In genomic region chr9:32968446-32968845, GRCm38 (mm10) we compare ENCODE assay signal across 22 mouse cellular contexts.
DNase-seq lines count a peak whose midpoint lies in the region; ATAC-seq and TF ChIP-seq lines count a peak whose summit lies in the region.
"Had no signal": no experiment of that assay in that cellular context is flagged by ENCODE, and none has a peak within 500 bp of the region (broad histone marks: within the 10 kb centered on the region; RNA-seq: fewer than 3 reads in every experiment).

No protein-coding gene starts in this region.

- no peak for ATAC-seq in heart, embryonic 12.5 days (ENCODE audit: insufficient number of reproducible peaks, low FRiP score)
- ATAC-seq in lung, postnatal 0 days: no peak
- ATAC-seq: forebrain, embryonic 14.5 days; hindbrain, postnatal 0 days; midbrain, embryonic 13.5 days had no signal

- H3K36me3 ChIP-seq in heart, embryonic 12.5 days: no peaks in the 10 kb centered on the region
- H3K36me3 ChIP-seq in lung, postnatal 0 days (ENCODE audit: insufficient read depth, low read length): no peaks in the 10 kb centered on the region
- H3K36me3 ChIP-seq: heart, embryonic 13.5 days; hindbrain, embryonic 10.5 days; midbrain, embryonic 13.5 days; neural tube, embryonic 12.5 days had no signal

- peak; percentile 23 to 28 for DNase-seq in heart, adult 18-20 months
- peak; percentile 50 for DNase-seq in kidney, adult 9 months
- no peak for DNase-seq in kidney, adult 18-20 months
- DNase-seq in lung, postnatal 0 days (ENCODE audit: low spot score): peak; percentile 17
- no peak for DNase-seq in lung, adult 2 months
- no peak for DNase-seq in layer of hippocampus, adult 9-10 months (ENCODE audit: low spot score)
- DNase-seq: cerebellum, adult 8-10 months; gastrocnemius, postnatal 10 days; kidney, postnatal 25 days; lung, postnatal 10 days; right cerebral cortex, adult 18-20 months; thymus, postnatal 36 days had no signal

- no peak overlapping the region for H3K4me3 ChIP-seq in heart, embryonic 12.5 days
- no peak overlapping the region for H3K4me3 ChIP-seq in lung, postnatal 0 days (ENCODE audit: low read depth, low read length)
- H3K4me3 ChIP-seq in lung, adult 2 months (replicated peaks; ENCODE audit: extremely low read depth, low read depth, low read length): no peak overlapping the region
- H3K4me3 ChIP-seq: erythroblast, embryonic 14.5 days; heart, embryonic 13.5 days; hindbrain, embryonic 10.5 days; midbrain, embryonic 13.5 days; neural tube, embryonic 12.5 days had no signal

- no peaks in the 10 kb centered on the region for H3K4me1 ChIP-seq in heart, embryonic 12.5 days (replicated peaks)
- no peaks in the 10 kb centered on the region for H3K4me1 ChIP-seq in lung, postnatal 0 days (ENCODE audit: insufficient read depth, low read depth, low read length)
- H3K4me1 ChIP-seq in lung, adult 2 months (ENCODE audit: control insufficient read depth, insufficient read depth, low read length): no peaks in the 10 kb centered on the region
- H3K4me1 ChIP-seq: hindbrain, embryonic 10.5 days; midbrain, embryonic 13.5 days had no signal

- no peak for TF ChIP-seq EP300 in lung, postnatal 0 days (IDR thresholded peaks at IDR 0.05)

- no peak for TF ChIP-seq POLR2A in lung, adult 2 months (IDR thresholded peaks at IDR 0.05; ENCODE audit: borderline replicate concordance, extremely low read depth, low read depth, low read length)

- WGBS in heart, embryonic 12.5 days: 48% methylated on average over 2 of the region's 2 CpGs
- WGBS in lung, postnatal 0 days: 8% methylated on average over 2 of the region's 2 CpGs
- 28% methylated on average over 2 of the region's 2 CpGs for WGBS in lung, adult 2 months

- no peaks in the 10 kb centered on the region for H3K9me3 ChIP-seq in heart, embryonic 12.5 days (replicated peaks)
- H3K9me3 ChIP-seq in lung, postnatal 0 days (ENCODE audit: low read length): no peaks in the 10 kb centered on the region
- H3K9me3 ChIP-seq: heart, embryonic 13.5 days; hindbrain, embryonic 10.5 days; midbrain, embryonic 13.5 days; neural tube, embryonic 12.5 days had no signal

- H3K27me3 ChIP-seq in heart, embryonic 12.5 days (replicated peaks): no peaks in the 10 kb centered on the region
- no peaks in the 10 kb centered on the region for H3K27me3 ChIP-seq in lung, postnatal 0 days (replicated peaks; ENCODE audit: insufficient read depth, low read length)
- H3K27me3 ChIP-seq: CH12.LX; heart, embryonic 13.5 days; midbrain, embryonic 13.5 days; neural tube, embryonic 12.5 days had no signal

- no peak overlapping the region for H3K4me2 ChIP-seq in heart, embryonic 12.5 days
- no peak overlapping the region for H3K4me2 ChIP-seq in lung, postnatal 0 days (replicated peaks; ENCODE audit: low read depth, low read length)
- H3K4me2 ChIP-seq: heart, embryonic 13.5 days; midbrain, embryonic 13.5 days; neural tube, embryonic 12.5 days had no signal

- no peak overlapping the region for H3K27ac ChIP-seq in heart, embryonic 12.5 days (ENCODE audit: poor library complexity, severe bottlenecking)
- H3K27ac ChIP-seq in lung, postnatal 0 days (ENCODE audit: low read length): no peak overlapping the region
- H3K27ac ChIP-seq: hindbrain, embryonic 10.5 days; hindbrain, postnatal 0 days; liver, embryonic 14.5 days; midbrain, embryonic 13.5 days; neural tube, embryonic 12.5 days had no signal

- no peak overlapping the region for H3K9ac ChIP-seq in heart, embryonic 12.5 days
- H3K9ac ChIP-seq in lung, postnatal 0 days (replicated peaks; ENCODE audit: low read depth): no peak overlapping the region
- H3K9ac ChIP-seq: heart, embryonic 13.5 days; liver, embryonic 14.5 days; midbrain, embryonic 13.5 days; neural tube, embryonic 12.5 days had no signal

- no peak for TF ChIP-seq CTCF in lung, postnatal 0 days (IDR thresholded peaks at IDR 0.05)
- TF ChIP-seq CTCF in lung, adult 2 months (IDR thresholded peaks at IDR 0.05; ENCODE audit: insufficient read depth, low read length): no peak

Comparison
In these comparisons a context has a peak if more than half of its experiments do, and no peak if none do; other contexts are left out.
1. DNase-seq: peak in heart, adult 18-20 months (2 of 2), kidney, adult 9 months (single experiment) and lung, postnatal 0 days (single experiment); none in kidney, adult 18-20 months (single experiment), lung, adult 2 months (single experiment) and layer of hippocampus, adult 9-10 months (single experiment).